11 mouse cellular contexts compared by ENCODE assay signal in the genomic region with DNA sequence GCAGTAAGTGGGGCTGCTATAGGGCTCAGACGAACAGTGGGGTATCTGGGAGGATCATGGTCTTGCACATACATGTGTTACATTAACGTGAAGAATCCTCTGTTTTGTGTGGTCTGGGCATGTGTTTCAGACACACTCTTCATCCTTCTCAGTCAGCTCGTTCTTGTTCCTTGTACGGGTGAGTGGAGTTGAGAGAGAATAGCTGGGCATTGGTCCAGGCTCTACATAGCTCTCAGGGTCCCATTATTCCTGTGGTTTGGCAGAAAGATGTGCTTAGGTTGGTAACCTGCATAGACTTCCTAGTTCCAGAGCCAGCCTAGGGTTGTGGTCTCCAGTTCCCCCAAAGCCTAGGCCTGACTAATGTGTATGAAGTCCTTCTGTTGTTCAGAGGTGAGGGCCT. TPM values are rescaled to one million over a fixed set of nuclear protein-coding genes. Genes with fewer than 3 reads are reported as not detected.
DNase-seq lines count a peak whose midpoint lies in the region; ATAC-seq and TF ChIP-seq lines count a peak whose summit lies in the region.
"Had no signal": no experiment of that assay in that cellular context is flagged by ENCODE, and none has a peak within 500 bp of the region (broad histone marks: within the 10 kb centered on the region; RNA-seq: fewer than 3 reads in every experiment).

No protein-coding gene starts in this region.

- H3K27me3 ChIP-seq in kidney, adult 2 months (replicated peaks; ENCODE audit: control insufficient read depth, insufficient read depth, low read length) = no peaks in the 10 kb centered on the region
- no peaks in the 10 kb centered on the region for H3K27me3 ChIP-seq in kidney, embryonic 16.5 days (ENCODE audit: insufficient read depth, low read length)
- H3K27me3 ChIP-seq in forebrain, embryonic 16.5 days (replicated peaks; ENCODE audit: control insufficient read depth, insufficient read depth, low read length) = no peaks in the 10 kb centered on the region
- peaks cover 24% of the 10 kb centered on the region for H3K27me3 ChIP-seq in midbrain, embryonic 12.5 days

- TF ChIP-seq CTCF in kidney, adult 2 months (conservative IDR thresholded peaks at IDR 0.05; ENCODE audit: insufficient read depth, insufficient read length, low read depth, low read length) = no peak
- no peak for TF ChIP-seq CTCF in brain, embryonic 14.5 days (IDR thresholded peaks at IDR 0.05; ENCODE audit: borderline replicate concordance, extremely low read depth, insufficient read depth, insufficient read length)

- TF ChIP-seq POLR2A in kidney, adult 2 months (IDR thresholded peaks at IDR 0.05; ENCODE audit: low read depth, low read length) = no peak
- no peak for TF ChIP-seq POLR2A in brain, embryonic 14.5 days (IDR thresholded peaks at IDR 0.05; ENCODE audit: borderline replicate concordance, extremely low read depth, insufficient read depth, insufficient read length, poor library complexity, severe bottlenecking)

- WGBS in kidney, adult 2 months = 58% methylated on average over 4 of the region's 4 CpGs
- 72% methylated on average over 4 of the region's 4 CpGs for WGBS in kidney, embryonic 16.5 days
- WGBS in forebrain, embryonic 16.5 days = 35% methylated on average over 4 of the region's 4 CpGs
- 61% methylated on average over 4 of the region's 4 CpGs for WGBS in midbrain, embryonic 12.5 days

- no peak overlapping the region for H3K4me2 ChIP-seq in kidney, embryonic 16.5 days (replicated peaks; ENCODE audit: low read depth, low read length)
- no peak overlapping the region for H3K4me2 ChIP-seq in forebrain, embryonic 16.5 days (ENCODE audit: low read length)
- H3K4me2 ChIP-seq in midbrain, embryonic 12.5 days (replicated peaks) = no peak overlapping the region; the same call in 1 of the 2 replicates

- H3K36me3 ChIP-seq in kidney, adult 2 months (ENCODE audit: control insufficient read depth, insufficient read depth, low read length) = no peaks in the 10 kb centered on the region
- no peaks in the 10 kb centered on the region for H3K36me3 ChIP-seq in kidney, embryonic 16.5 days (ENCODE audit: insufficient read depth, low read length)
- H3K36me3 ChIP-seq in forebrain, embryonic 16.5 days (ENCODE audit: control insufficient read depth, insufficient read depth) = no peaks in the 10 kb centered on the region
- no peaks in the 10 kb centered on the region for H3K36me3 ChIP-seq in midbrain, embryonic 12.5 days

- H3K4me1 ChIP-seq in kidney, adult 2 months (ENCODE audit: control insufficient read depth, insufficient read depth, low read length) = no peaks in the 10 kb centered on the region; the same call in 1 of the 2 replicates
- H3K4me1 ChIP-seq in kidney, embryonic 16.5 days (ENCODE audit: insufficient read depth, low read length) = no peaks in the 10 kb centered on the region
- peaks cover 7% of the 10 kb centered on the region for H3K4me1 ChIP-seq in forebrain, embryonic 16.5 days (replicated peaks; ENCODE audit: control insufficient read depth, insufficient read depth, low read length)
- H3K4me1 ChIP-seq in midbrain, embryonic 12.5 days = peaks cover 11% of the 10 kb centered on the region; the same call in 1 of the 2 replicates

- peak overlapping the region; percentile 32 for H3K27ac ChIP-seq in kidney, adult 2 months (ENCODE audit: insufficient read depth, low read depth, low read length)
- H3K27ac ChIP-seq in kidney, embryonic 16.5 days (ENCODE audit: low read length) = no peak overlapping the region
- no peak overlapping the region for H3K27ac ChIP-seq in forebrain, embryonic 16.5 days (ENCODE audit: low read length)
- no peak overlapping the region for H3K27ac ChIP-seq in midbrain, embryonic 12.5 days (replicated peaks)
- H3K27ac ChIP-seq: macrophage had no signal

- ATAC-seq in kidney, embryonic 16.5 days (ENCODE audit: low FRiP score, low TSS enrichment) = no peak
- ATAC-seq in forebrain, embryonic 16.5 days = 0 out of 2 replicates have a peak, but pooled peaks have one; percentile 6
- 0 out of 2 replicates have a peak, but pooled peaks have one; percentile 31 for ATAC-seq in midbrain, embryonic 12.5 days (ENCODE audit: low FRiP score, low read depth)
- no peak for ATAC-seq in erythroblast, adult 5-6 weeks (replicated peaks; ENCODE audit: low FRiP score, poor library complexity, severe bottlenecking)
- no peak for ATAC-seq in monocyte, adult 5-6 weeks (replicated peaks; ENCODE audit: insufficient number of reproducible peaks, low FRiP score, low TSS enrichment, poor library complexity, severe bottlenecking)

- no peak overlapping the region for H3K4me3 ChIP-seq in kidney, adult 2 months (ENCODE audit: insufficient read depth, low read depth, low read length)
- no peak overlapping the region for H3K4me3 ChIP-seq in kidney, embryonic 16.5 days (ENCODE audit: low read length)
- H3K4me3 ChIP-seq in forebrain, embryonic 16.5 days (replicated peaks; ENCODE audit: low read length) = no peak overlapping the region
- H3K4me3 ChIP-seq in midbrain, embryonic 12.5 days = no peak overlapping the region

- H3K9me3 ChIP-seq in kidney, embryonic 16.5 days (ENCODE audit: low read length) = no peaks in the 10 kb centered on the region
- H3K9me3 ChIP-seq in forebrain, embryonic 16.5 days (ENCODE audit: control insufficient read depth, low read length) = no peaks in the 10 kb centered on the region
- no peaks in the 10 kb centered on the region for H3K9me3 ChIP-seq in midbrain, embryonic 12.5 days

- DNase-seq in kidney, adult 2 months = peak; percentile 28
- DNase-seq in brain, embryonic 14.5 days (ENCODE audit: low read depth) = peak; percentile 64
- no peak for DNase-seq in right cerebral cortex, postnatal 25 days

- no peak overlapping the region for H3K9ac ChIP-seq in kidney, embryonic 16.5 days (replicated peaks; ENCODE audit: low read length)
- peak overlapping the region; percentile 29; the same call in 1 of the 2 replicates for H3K9ac ChIP-seq in forebrain, embryonic 16.5 days (replicated peaks; ENCODE audit: low read depth, low read length)
- H3K9ac ChIP-seq in midbrain, embryonic 12.5 days (replicated peaks) = no peak overlapping the region

RNA-seq across cellular contexts. Expression of a gene that starts 46.1 kb away (rescaled TPM):
- polyA plus RNA-seq in kidney, adult 2 months (2012; rRNA removed) = 38.2 and 47.0 TPM in 2 replicates
- polyA plus RNA-seq in kidney, embryonic 16.5 days (2015; fragmentation: Nextera tagmentation; extraction: Ambion mirVana) = 8.6 and 9.8 TPM in 2 replicates
- polyA plus RNA-seq in brain, embryonic 14.5 days (2012; rRNA removed) = 56.1 and 78.4 TPM in 2 replicates
- 19.7 and 23.9 TPM in 2 replicates for polyA plus RNA-seq in forebrain, embryonic 16.5 days (2015; fragmentation: Nextera tagmentation; extraction: Ambion mirVana)
- 23.8 and 24.0 TPM in 2 replicates for polyA plus RNA-seq in midbrain, embryonic 12.5 days (2016; fragmentation: Nextera tagmentation; extraction: Ambion mirVana)
- 6.3 and 9.6 TPM in 2 replicates for total RNA-seq in erythroblast, adult 5-6 weeks (2015; ENCODE audit: low replicate concordance)
- total RNA-seq in erythroblast, adult 5-6 weeks (2017; ENCODE audit: low replicate concordance) = 4.9 and 7.9 TPM in 2 replicates
- 18.6 to 30.8 TPM (median 22.1 TPM) in 3 replicates for total RNA-seq in monocyte, adult 5-6 weeks (2017)

RNA-seq across cellular contexts. Expression of a gene that starts 49.8 kb away (rescaled TPM):
- polyA plus RNA-seq in kidney, adult 2 months (2012; rRNA removed) = 0.50 and 0.61 TPM in 2 replicates
- 0.44 and 0.69 TPM in 2 replicates for polyA plus RNA-seq in kidney, embryonic 16.5 days (2015; fragmentation: Nextera tagmentation; extraction: Ambion mirVana)
- 24.5 and 33.1 TPM in 2 replicates for polyA plus RNA-seq in brain, embryonic 14.5 days (2012; rRNA removed)
- polyA plus RNA-seq in forebrain, embryonic 16.5 days (2015; fragmentation: Nextera tagmentation; extraction: Ambion mirVana) = 13.9 and 15.5 TPM in 2 replicates
- 8.4 and 10.9 TPM in 2 replicates for polyA plus RNA-seq in midbrain, embryonic 12.5 days (2016; fragmentation: Nextera tagmentation; extraction: Ambion mirVana)
- total RNA-seq in erythroblast, adult 5-6 weeks (2015; ENCODE audit: low replicate concordance) = 1.7 and 5.0 TPM in 2 replicates
- 3.6 and 4.0 TPM in 2 replicates for total RNA-seq in erythroblast, adult 5-6 weeks (2017; ENCODE audit: low replicate concordance)
- 3.7 to 5.5 TPM (median 5.0 TPM) in 3 replicates for total RNA-seq in monocyte, adult 5-6 weeks (2017)
- total RNA-seq: gastrocnemius, adult 8-10 months; liver, adult 2 months had no signal

Comparison
In these comparisons a context has a peak if more than half of its experiments do, and no peak if none do; other contexts are left out.
1. ATAC-seq: peak in forebrain, embryonic 16.5 days (single experiment) and midbrain, embryonic 12.5 days (single experiment); none in kidney, embryonic 16.5 days (single experiment), erythroblast, adult 5-6 weeks (single experiment) and monocyte, adult 5-6 weeks (single experiment).